Mouse (Mus musculus): ENCODE measurements around the gene Alpl. TPM values are rescaled to one million over a fixed set of nuclear protein-coding genes. Genes with fewer than 3 reads are reported as not detected.

Alpl gene
- polyA plus RNA-seq, 1 experiment from 2014 or later = 4.6 TPM

- no peak overlapping the region for H3K4me2 ChIP-seq (replicated peaks)
- H3K9ac ChIP-seq = no peak overlapping the region
- no peak overlapping the region for H3K27ac ChIP-seq
- no peaks in the 10 kb centered on the region for H3K36me3 ChIP-seq
- no peaks in the 10 kb centered on the region for H3K9me3 ChIP-seq
- H3K4me3 ChIP-seq (replicated peaks) = no peak overlapping the region
- no peak; the same call in 1 of the 2 replicates for ATAC-seq
- H3K27me3 ChIP-seq (replicated peaks) = no peaks in the 10 kb centered on the region
- 38% methylated on average over 3 of the region's 3 CpGs for WGBS
- no peaks in the 10 kb centered on the region for H3K4me1 ChIP-seq (replicated peaks)
Measured at GRCm38 (mm10) chr4:137820721-137821120, 24.5 kb upstream of the Alpl start.

GRCm38 (mm10) chr4:137819487-137819886 lies 23.3 kb upstream of the Alpl start:
- H3K36me3 ChIP-seq = no peaks in the 10 kb centered on the region
- H3K9me3 ChIP-seq = no peaks in the 10 kb centered on the region
- ATAC-seq = no peak
- no peak overlapping the region for H3K4me2 ChIP-seq (replicated peaks)
- H3K4me1 ChIP-seq (replicated peaks) = no peaks in the 10 kb centered on the region
- 83% methylated on average over 2 of the region's 2 CpGs for WGBS
- H3K9ac ChIP-seq = no peak overlapping the region
- no peak overlapping the region for H3K4me3 ChIP-seq (replicated peaks)
- no peak overlapping the region for H3K27ac ChIP-seq
- H3K27me3 ChIP-seq (replicated peaks) = no peaks in the 10 kb centered on the region

- Histone ChIP-seq H3K27ac (no peak overlapping the region), H3K36me3 (no peaks in the 10 kb centered on the region), H3K4me3 (replicated peaks) (no peak overlapping the region), H3K9ac (no peak overlapping the region), H3K4me1 (replicated peaks) (no peaks in the 10 kb centered on the region), H3K27me3 (replicated peaks) (no peaks in the 10 kb centered on the region), H3K4me2 (replicated peaks) (no peak overlapping the region), H3K9me3 (no peaks in the 10 kb centered on the region)
- 79% methylated on average over 3 of the region's 3 CpGs for WGBS
- no peak for ATAC-seq
Measured at GRCm38 (mm10) chr4:137818341-137818740, 22.2 kb upstream of the Alpl start.

GRCm38 (mm10) chr4:137816216-137816615 lies 20.0 kb upstream of the Alpl start:
- Histone ChIP-seq H3K27ac (no peak overlapping the region), H3K9me3 (no peaks in the 10 kb centered on the region), H3K36me3 (no peaks in the 10 kb centered on the region), H3K9ac (no peak overlapping the region), H3K27me3 (replicated peaks) (no peaks in the 10 kb centered on the region), H3K4me3 (replicated peaks) (no peak overlapping the region), H3K4me2 (replicated peaks) (no peak overlapping the region), H3K4me1 (replicated peaks) (no peaks in the 10 kb centered on the region)
- ATAC-seq = no peak
- 70% methylated on average over 7 of the region's 7 CpGs for WGBS

GRCm38 (mm10) chr4:137815473-137815872 lies 19.3 kb upstream of the Alpl start:
- no peak for ATAC-seq
- Histone ChIP-seq H3K4me1 (replicated peaks) (no peaks in the 10 kb centered on the region), H3K36me3 (no peaks in the 10 kb centered on the region), H3K27me3 (replicated peaks) (no peaks in the 10 kb centered on the region), H3K4me3 (replicated peaks) (no peak overlapping the region), H3K4me2 (replicated peaks) (no peak overlapping the region), H3K27ac (no peak overlapping the region), H3K9ac (no peak overlapping the region), H3K9me3 (no peaks in the 10 kb centered on the region)
- 69% methylated on average over 3 of the region's 3 CpGs for WGBS

GRCm38 (mm10) chr4:137814140-137814539 lies 18.0 kb upstream of the Alpl start:
- WGBS = 80% methylated on average over 7 of the region's 7 CpGs
- Histone ChIP-seq H3K4me2 (replicated peaks) (no peak overlapping the region), H3K36me3 (no peaks in the 10 kb centered on the region), H3K27me3 (replicated peaks) (no peaks in the 10 kb centered on the region), H3K27ac (no peak overlapping the region), H3K9ac (no peak overlapping the region), H3K4me1 (replicated peaks) (no peaks in the 10 kb centered on the region), H3K4me3 (replicated peaks) (no peak overlapping the region), H3K9me3 (no peaks in the 10 kb centered on the region)
- ATAC-seq = no peak

GRCm38 (mm10) chr4:137812946-137813708 lies 16.9 kb upstream of the Alpl start:
- no peak overlapping the region for H3K4me3 ChIP-seq (replicated peaks)
- no peak overlapping the region for H3K27ac ChIP-seq
- 67% methylated on average over 13 of the region's 13 CpGs for WGBS
- H3K36me3 ChIP-seq = no peaks in the 10 kb centered on the region
- H3K27me3 ChIP-seq (replicated peaks) = no peaks in the 10 kb centered on the region
- H3K9me3 ChIP-seq = no peaks in the 10 kb centered on the region
- no peak overlapping the region for H3K9ac ChIP-seq
- H3K4me2 ChIP-seq (replicated peaks) = no peak overlapping the region
- no peaks in the 10 kb centered on the region for H3K4me1 ChIP-seq (replicated peaks)
- no peak for ATAC-seq

GRCm38 (mm10) chr4:137809999-137810398 lies 13.8 kb upstream of the Alpl start:
- WGBS = 79% methylated on average over 4 of the region's 4 CpGs
- Histone ChIP-seq H3K27ac (no peak overlapping the region), H3K4me1 (replicated peaks) (no peaks in the 10 kb centered on the region), H3K4me2 (replicated peaks) (no peak overlapping the region), H3K36me3 (no peaks in the 10 kb centered on the region), H3K27me3 (replicated peaks) (no peaks in the 10 kb centered on the region), H3K9ac (no peak overlapping the region), H3K9me3 (no peaks in the 10 kb centered on the region), H3K4me3 (replicated peaks) (no peak overlapping the region)
- no peak for ATAC-seq

- ATAC-seq = no peak
- H3K36me3 ChIP-seq = no peaks in the 10 kb centered on the region
Measured at GRCm38 (mm10) chr4:137807301-137807851, 11.2 kb upstream of the Alpl start.

GRCm38 (mm10) chr4:137801196-137801595 lies 5.0 kb upstream of the Alpl start:
- WGBS = 23% methylated on average over 12 of the region's 12 CpGs
- H3K9me3 ChIP-seq = no peaks in the 10 kb centered on the region
- H3K27ac ChIP-seq = no peak overlapping the region
- no peak overlapping the region for H3K9ac ChIP-seq
- H3K4me3 ChIP-seq (replicated peaks) = no peak overlapping the region
- no peak overlapping the region for H3K4me2 ChIP-seq (replicated peaks)
- 0 out of 2 replicates have a peak, but pooled peaks cover 5% of the 10 kb centered on the region for H3K27me3 ChIP-seq (replicated peaks)
- ATAC-seq = no peak
- peaks cover 11% of the 10 kb centered on the region for H3K4me1 ChIP-seq (replicated peaks)
- no peaks in the 10 kb centered on the region for H3K36me3 ChIP-seq

More at GRCm38 (mm10) chr4:137807301-137807851, 11.2 kb upstream of the Alpl start:
- 70% methylated on average over 7 of the region's 7 CpGs for WGBS
- Histone ChIP-seq H3K9ac (no peak overlapping the region), H3K4me2 (replicated peaks) (no peak overlapping the region), H3K27me3 (replicated peaks) (no peaks in the 10 kb centered on the region), H3K4me3 (replicated peaks) (no peak overlapping the region), H3K4me1 (replicated peaks) (no peaks in the 10 kb centered on the region), H3K9me3 (no peaks in the 10 kb centered on the region), H3K27ac (no peak overlapping the region)

GRCm38 (mm10) chr4:137800324-137800723 lies 4.1 kb upstream of the Alpl start:
- Histone ChIP-seq H3K9me3 (no peaks in the 10 kb centered on the region), H3K4me2 (replicated peaks) (no peak overlapping the region), H3K27me3 (replicated peaks) (peaks cover 10% of the 10 kb centered on the region; the same call in 1 of the 2 replicates), H3K27ac (no peak overlapping the region), H3K36me3 (no peaks in the 10 kb centered on the region), H3K4me1 (replicated peaks) (peaks cover 18% of the 10 kb centered on the region), H3K4me3 (replicated peaks) (no peak overlapping the region), H3K9ac (no peak overlapping the region)
- 41% methylated on average over 11 of the region's 11 CpGs for WGBS
- no peak for ATAC-seq

- Histone ChIP-seq H3K4me3 (replicated peaks) (no peak overlapping the region), H3K9ac (no peak overlapping the region), H3K9me3 (no peaks in the 10 kb centered on the region), H3K36me3 (no peaks in the 10 kb centered on the region), H3K4me2 (replicated peaks) (no peak overlapping the region), H3K4me1 (replicated peaks) (peaks cover 18% of the 10 kb centered on the region), H3K27ac (no peak overlapping the region), H3K27me3 (replicated peaks) (peaks cover 21% of the 10 kb centered on the region)
- 69% methylated on average over 4 of the region's 4 CpGs for WGBS
- ATAC-seq = no peak
Measured at GRCm38 (mm10) chr4:137797038-137797437, 854 bp upstream of the Alpl start.
